Mouse (Mus musculus) heart, embryonic 13.5 days (tissue): ENCODE results near the gene AI467606. TPM values are rescaled to one million over a fixed set of nuclear protein-coding genes. Genes with fewer than 3 reads are reported as not detected.

Experiments used
- ATAC-seq: fragments of 200-750 bp; cut with Nextera tagmentation; 2 replicates; pipeline ENCODE4 v1.8.0; 2017; ENCODE audit warnings: moderate TSS enrichment; ENCODE audit not compliant: insufficient number of reproducible peaks, low FRiP score, low TSS enrichment; ENCODE audit errors: extremely low read depth
- H3K27ac ChIP-seq: fragments of 300-500 bp; sonication (generic); replicated peaks from 2 replicates; pipeline ENCODE4 v1.5.1; 2015; ENCODE audit warnings: moderate library complexity, mild to moderate bottlenecking, inconsistent platforms
- H3K27me3 ChIP-seq: fragments of 300-500 bp; sonication (generic); replicated peaks from 2 replicates; pipeline ENCODE4 v1.6.1; 2015; ENCODE audit warnings: mild to moderate bottlenecking, inconsistent platforms
- H3K36me3 ChIP-seq: fragments of 300-500 bp; sonication (generic); 2 replicates; pipeline ENCODE4 v1.6.1; 2015; ENCODE audit warnings: mild to moderate bottlenecking, inconsistent platforms
- H3K4me1 ChIP-seq: fragments of 300-500 bp; sonication (generic); 2 replicates; pipeline ENCODE4 v1.6.1; 2015; ENCODE audit warnings: inconsistent platforms
- H3K4me2 ChIP-seq: fragments of 300-500 bp; sonication (generic); 2 replicates; pipeline ENCODE4 v1.6.1; 2015; ENCODE audit warnings: inconsistent platforms, mild to moderate bottlenecking, moderate library complexity
- H3K4me3 ChIP-seq: fragments of 300-500 bp; sonication (generic); 2 replicates; pipeline ENCODE4 v1.5.1; 2015; ENCODE audit warnings: moderate library complexity, mild to moderate bottlenecking, inconsistent platforms
- H3K9ac ChIP-seq: fragments of 300-500 bp; sonication (generic); 2 replicates; pipeline ENCODE4 v1.6.1; 2015; ENCODE audit warnings: inconsistent platforms, mild to moderate bottlenecking, moderate library complexity
- H3K9me3 ChIP-seq: fragments of 300-500 bp; sonication (generic); 2 replicates; pipeline ENCODE4 v1.6.1; 2016; ENCODE audit warnings: inconsistent platforms
- WGBS: fragments of 180-500 bp; shearing (Covaris S2); methylation state at CpG from one replicate; pipeline ENCODE4 v1.1.7; 2015; ENCODE audit warnings: mixed read lengths; 5-methylcytosine and 5-hydroxymethylcytosine counted together
- polyA plus RNA-seq: library from polyadenylated mRNA; unstranded; fragments of >200 nt; fragmentation: Nextera tagmentation; extraction: Ambion mirVana; gene quantifications from 2 replicates; pipeline ENCODE4 v1.2.1, GENCODE M21; 2015

AI467606 gene
- polyA plus RNA-seq, 1 experiment from 2014 or later: 1.1 TPM

DNA sequence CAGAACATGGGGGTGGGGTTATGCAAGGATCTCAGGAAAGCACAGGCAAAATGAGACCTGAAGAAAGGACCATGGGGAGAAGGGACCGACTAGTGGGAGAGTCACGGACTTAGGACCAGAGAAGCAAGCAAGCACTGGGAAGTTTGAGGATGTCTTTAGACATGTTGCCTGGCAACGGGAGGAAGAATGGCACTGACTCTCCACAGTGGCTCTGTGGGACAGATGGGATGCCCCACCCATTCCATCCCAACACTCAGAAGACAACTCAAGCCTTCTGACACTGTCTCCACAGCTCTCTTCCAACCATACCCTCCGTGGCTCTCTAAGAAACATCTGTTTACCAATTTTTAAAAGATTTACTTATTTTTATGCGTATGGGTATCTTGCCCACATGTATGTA, 42.0 kb downstream of the AI467606 start:
- ATAC-seq: no peak
- no peak overlapping the region for H3K4me2 ChIP-seq
- peaks cover 5% of the 10 kb centered on the region; the same call in 1 of the 2 replicates for H3K4me1 ChIP-seq
- no peak overlapping the region for H3K27ac ChIP-seq
- no peaks in the 10 kb centered on the region for H3K36me3 ChIP-seq
- H3K27me3 ChIP-seq: no peaks in the 10 kb centered on the region; the same call in 1 of the 2 replicates
- no peaks in the 10 kb centered on the region for H3K9me3 ChIP-seq
- H3K4me3 ChIP-seq: no peak overlapping the region
- WGBS: 58% methylated on average over 5 of the region's 5 CpGs
- no peak overlapping the region for H3K9ac ChIP-seq

- Histone ChIP-seq H3K9ac (no peak overlapping the region), H3K9me3 (no peaks in the 10 kb centered on the region), H3K4me2 (no peak overlapping the region), H3K4me1 (peaks cover 5% of the 10 kb centered on the region; the same call in 1 of the 2 replicates), H3K36me3 (no peaks in the 10 kb centered on the region), H3K27ac (no peak overlapping the region), H3K27me3 (no peaks in the 10 kb centered on the region; the same call in 1 of the 2 replicates), H3K4me3 (no peak overlapping the region)
- 71% methylated on average over 11 of the region's 11 CpGs for WGBS
- ATAC-seq: no peak
Observed at GRCm38 (mm10) chr7:127134821-127135447, 43.8 kb downstream of the AI467606 start.

DNA sequence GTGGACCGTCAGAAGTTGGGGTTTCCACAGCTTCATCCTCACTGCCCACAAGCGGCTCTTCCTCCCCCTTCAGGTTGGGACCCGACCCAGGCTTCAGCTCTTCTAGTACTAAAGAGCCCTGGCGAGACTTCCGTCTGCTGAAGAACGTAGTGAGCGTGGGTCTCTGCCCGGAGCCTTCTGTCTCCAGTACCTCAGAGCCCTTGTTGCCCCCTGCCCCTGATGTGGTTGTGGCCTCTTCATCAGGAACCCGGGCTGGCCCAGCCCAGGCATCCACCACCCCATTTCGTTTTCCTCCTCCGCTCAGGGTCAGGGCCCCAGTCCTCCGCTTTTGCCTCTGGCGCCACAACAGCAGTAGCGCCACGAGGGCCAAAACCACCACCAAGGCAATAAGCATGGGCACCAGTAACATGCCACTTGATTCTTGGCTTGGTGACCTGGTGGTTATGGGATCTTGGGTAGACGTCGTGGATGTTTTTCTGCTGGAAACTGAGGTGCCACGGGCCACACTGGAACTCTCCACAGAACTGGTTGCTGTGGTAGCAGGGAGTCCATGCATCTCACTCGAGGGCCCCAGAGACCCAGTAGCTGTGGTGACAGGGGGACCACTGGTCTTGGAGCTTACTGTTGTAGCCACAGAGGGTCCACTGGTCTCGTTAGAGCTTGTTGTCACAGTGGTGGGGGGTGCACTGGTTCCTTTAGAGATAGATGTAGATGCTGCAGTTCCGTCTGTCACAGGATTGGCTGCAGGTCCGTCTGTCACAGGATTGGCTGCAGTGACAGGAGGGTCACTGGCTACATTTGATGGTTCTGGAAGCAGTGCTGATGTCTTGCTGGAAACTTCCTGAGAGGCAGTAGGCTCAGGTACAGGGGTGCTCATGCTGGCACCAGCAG, 45.3 kb downstream of the AI467606 start:
- no peak overlapping the region for H3K9ac ChIP-seq
- H3K9me3 ChIP-seq: no peaks in the 10 kb centered on the region
- 73% methylated on average over 22 of the region's 22 CpGs for WGBS
- H3K4me3 ChIP-seq: no peak overlapping the region
- no peaks in the 10 kb centered on the region; the same call in 1 of the 2 replicates for H3K27me3 ChIP-seq
- peaks cover 5% of the 10 kb centered on the region; the same call in 1 of the 2 replicates for H3K4me1 ChIP-seq
- no peak for ATAC-seq
- no peaks in the 10 kb centered on the region for H3K36me3 ChIP-seq
- no peak overlapping the region for H3K4me2 ChIP-seq
- H3K27ac ChIP-seq: no peak overlapping the region

DNA sequence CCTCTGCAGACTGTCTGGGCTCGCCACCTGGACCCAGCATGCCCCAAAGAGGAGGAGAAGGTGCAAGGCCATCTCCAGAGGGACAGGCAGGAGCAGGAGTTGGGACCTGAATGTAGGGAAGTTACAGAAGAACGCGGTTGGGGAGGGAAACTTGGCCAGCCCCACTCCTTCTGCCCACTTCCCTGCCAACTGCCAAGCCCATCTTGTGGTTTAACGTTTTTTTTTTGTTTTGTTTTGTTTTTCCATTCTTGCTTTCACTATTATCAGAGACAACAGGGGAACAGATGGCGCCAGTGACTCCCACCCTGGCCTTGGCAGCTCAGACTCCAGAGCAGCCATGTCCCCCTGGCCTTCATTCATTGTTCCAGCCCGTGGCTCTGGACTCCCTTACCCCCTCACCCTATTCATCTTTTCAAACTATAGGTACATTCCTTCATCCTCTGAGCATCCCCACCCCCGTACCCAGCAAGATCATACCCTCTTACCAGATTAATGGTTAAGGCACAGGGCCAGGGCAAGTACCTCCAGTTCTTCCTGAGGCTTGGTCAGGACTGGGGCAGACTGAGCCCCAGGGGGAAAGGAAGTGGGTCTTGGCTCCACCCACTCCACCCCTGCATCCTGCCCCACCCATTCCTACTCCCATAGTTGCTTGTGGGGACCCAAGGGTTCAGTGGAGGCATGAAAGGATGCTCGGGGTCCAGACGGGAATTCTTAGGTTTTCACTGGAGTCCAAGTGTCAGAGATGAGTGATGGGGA, 46.3 kb downstream of the AI467606 start, which contains the start of gene Spn:
Spn (minus strand) TSS at position 562 of the 756 bp plus-strand sequence.
- Histone ChIP-seq H3K4me2 (no peak within 1 kb of the TSS; the same call in 1 of the 2 replicates), H3K9ac (no peak within 1 kb of the TSS), H3K9me3 (no peaks in the 10 kb centered on the region), H3K27me3 (no peaks in the 10 kb centered on the region; the same call in 1 of the 2 replicates), H3K4me3 (no peak within 1 kb of the TSS), H3K27ac (no peak within 1 kb of the TSS), H3K36me3 (no peaks in the 10 kb centered on the region), H3K4me1 (peaks cover 5% of the 10 kb centered on the region; the same call in 1 of the 2 replicates)
- 56% methylated on average over 9 of the region's 9 CpGs for WGBS
- ATAC-seq: no peak

DNA sequence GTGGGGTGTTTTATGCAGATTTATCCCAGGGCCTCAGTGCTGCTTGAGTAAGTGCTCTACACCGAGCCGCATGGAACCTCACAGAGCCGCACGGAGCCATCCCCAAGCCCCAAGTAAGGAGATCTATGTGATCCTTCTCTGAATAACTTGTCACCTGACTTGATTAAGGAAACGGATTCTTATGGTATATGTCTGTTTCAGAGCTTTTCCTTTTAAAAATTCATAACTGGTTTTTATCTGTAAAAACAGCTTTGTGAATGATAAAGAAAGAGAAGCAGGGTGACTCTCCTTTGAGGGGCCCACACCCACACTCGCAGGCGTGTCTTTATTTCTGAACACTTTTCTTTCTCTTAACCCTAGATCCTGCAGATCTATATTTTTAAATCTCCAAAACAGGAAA, 47.9 kb downstream of the AI467606 start:
- no peak overlapping the region for H3K4me3 ChIP-seq
- peaks cover 5% of the 10 kb centered on the region; the same call in 1 of the 2 replicates for H3K4me1 ChIP-seq
- H3K9ac ChIP-seq: no peak overlapping the region
- 82% methylated on average over 7 of the region's 7 CpGs for WGBS
- H3K27ac ChIP-seq: no peak overlapping the region
- no peak overlapping the region for H3K4me2 ChIP-seq
- no peaks in the 10 kb centered on the region; the same call in 1 of the 2 replicates for H3K27me3 ChIP-seq
- H3K9me3 ChIP-seq: no peaks in the 10 kb centered on the region
- no peaks in the 10 kb centered on the region for H3K36me3 ChIP-seq
- ATAC-seq: no peak

- Histone ChIP-seq H3K36me3 (no peaks in the 10 kb centered on the region), H3K9ac (no peak overlapping the region), H3K4me3 (no peak overlapping the region), H3K4me1 (peaks cover 5% of the 10 kb centered on the region; the same call in 1 of the 2 replicates), H3K27ac (no peak overlapping the region), H3K27me3 (no peaks in the 10 kb centered on the region; the same call in 1 of the 2 replicates), H3K4me2 (no peak overlapping the region), H3K9me3 (no peaks in the 10 kb centered on the region)
- ATAC-seq: no peak
- WGBS: 50% methylated on average over 5 of the region's 5 CpGs
Observed at GRCm38 (mm10) chr7:127139562-127139961, 48.4 kb downstream of the AI467606 start.

DNA sequence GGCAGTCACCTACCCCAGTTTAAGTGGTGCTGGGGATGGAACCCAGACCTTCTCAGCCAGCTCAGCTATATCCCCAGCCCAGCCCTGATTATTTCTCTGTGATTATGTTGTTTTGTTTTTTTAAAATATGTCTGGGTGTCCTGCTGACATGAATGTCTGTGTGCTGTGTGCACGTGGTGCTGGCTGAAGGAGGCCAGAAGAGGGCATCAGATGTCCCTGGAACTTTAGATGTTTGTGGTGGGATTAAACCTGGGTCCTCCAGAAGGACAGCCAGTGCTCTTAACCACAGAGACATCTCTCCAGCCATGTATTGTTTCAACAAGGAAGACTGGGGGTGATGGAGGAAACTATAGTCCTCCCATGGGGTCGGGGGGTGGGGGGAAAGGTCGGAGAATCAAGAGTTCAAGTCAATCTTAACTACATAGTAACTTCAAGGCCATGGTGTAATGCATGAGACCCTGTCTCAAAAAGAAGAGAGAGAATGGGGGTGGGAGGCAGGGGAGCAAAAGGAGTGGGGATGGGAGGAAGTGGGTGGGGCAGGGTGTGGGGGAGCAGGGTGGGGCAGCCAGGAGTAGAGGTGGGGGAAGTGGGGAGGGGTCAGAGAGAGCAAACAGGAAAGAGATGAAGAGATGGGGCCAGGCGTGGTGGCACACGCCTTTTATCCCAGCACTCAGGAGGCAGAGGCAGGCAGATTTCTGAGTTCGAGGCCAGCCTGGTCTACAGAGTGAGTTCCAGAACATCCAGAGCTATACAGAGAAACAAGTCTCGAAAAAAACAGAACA, 49.7 kb downstream of the AI467606 start:
- H3K36me3 ChIP-seq: no peaks in the 10 kb centered on the region
- H3K4me3 ChIP-seq: no peak overlapping the region
- no peaks in the 10 kb centered on the region for H3K9me3 ChIP-seq
- no peak for ATAC-seq
- peaks cover 5% of the 10 kb centered on the region; the same call in 1 of the 2 replicates for H3K4me1 ChIP-seq
- no peaks in the 10 kb centered on the region; the same call in 1 of the 2 replicates for H3K27me3 ChIP-seq
- no peak overlapping the region for H3K9ac ChIP-seq
- H3K27ac ChIP-seq: no peak overlapping the region
- H3K4me2 ChIP-seq: no peak overlapping the region
- WGBS: 57% methylated on average over 7 of the region's 7 CpGs

DNA sequence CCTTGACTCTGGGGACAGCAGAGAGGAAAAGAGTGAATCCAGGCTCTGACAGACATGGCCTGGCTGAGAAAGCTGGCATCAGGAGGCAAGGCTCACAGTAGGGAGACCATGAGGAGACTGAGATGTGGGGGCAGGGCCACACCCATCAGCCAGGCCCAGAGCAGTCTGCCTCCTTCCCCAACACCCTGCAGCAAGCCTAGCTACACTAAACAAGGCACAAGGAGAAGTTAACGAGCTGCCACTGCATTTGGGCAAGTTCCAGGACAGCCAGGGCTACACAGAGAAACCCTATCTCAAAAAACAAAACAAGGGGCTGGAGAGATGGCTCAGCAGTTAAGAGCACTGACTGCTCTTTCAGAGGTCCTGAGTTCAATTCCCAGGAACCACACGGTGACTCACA, 51.1 kb downstream of the AI467606 start:
- no peak overlapping the region for H3K27ac ChIP-seq

GRCm38 (mm10) chr7:127142666-127143065, 51.5 kb downstream of the AI467606 start:
- no peak overlapping the region for H3K4me3 ChIP-seq
- H3K4me1 ChIP-seq: peaks cover 7% of the 10 kb centered on the region; the same call in 1 of the 2 replicates
- WGBS: 73% methylated on average over 4 of the region's 4 CpGs
- H3K36me3 ChIP-seq: no peaks in the 10 kb centered on the region
- no peak overlapping the region for H3K27ac ChIP-seq
- H3K27me3 ChIP-seq: no peaks in the 10 kb centered on the region
- H3K4me2 ChIP-seq: no peak overlapping the region
- no peak overlapping the region for H3K9ac ChIP-seq
- ATAC-seq: no peak
- H3K9me3 ChIP-seq: no peaks in the 10 kb centered on the region

More for the DNA sequence above, 51.1 kb downstream of the AI467606 start:
- ATAC-seq: no peak
- no peaks in the 10 kb centered on the region for H3K36me3 ChIP-seq
- peaks cover 5% of the 10 kb centered on the region; the same call in 1 of the 2 replicates for H3K4me1 ChIP-seq
- no peak overlapping the region for H3K4me2 ChIP-seq
- no peaks in the 10 kb centered on the region for H3K27me3 ChIP-seq
- WGBS: 46% methylated on average over 2 of the region's 2 CpGs
- no peak overlapping the region for H3K9ac ChIP-seq
- no peaks in the 10 kb centered on the region for H3K9me3 ChIP-seq
- H3K4me3 ChIP-seq: no peak overlapping the region
